Mouse (Mus musculus) myocyte (in vitro differentiated cells): ENCODE results near the gene Mycl.

Experiments used
- CEBPB ChIP-seq: IDR thresholded peaks from 2 replicates; pipeline ENCODE4 v1.6.1; 2011; ENCODE audit warnings: mild to moderate bottlenecking, moderate library complexity; ENCODE audit not compliant: poor library complexity, insufficient read depth, severe bottlenecking
- E2F4 ChIP-seq: IDR thresholded peaks from one replicate; pipeline ENCODE4 v1.6.1; 2011; ENCODE audit warnings: mild to moderate bottlenecking, control low read depth, moderate library complexity; ENCODE audit not compliant: insufficient read depth
- MYOD1 ChIP-seq, 3 experiments: IDR thresholded peaks; one replicate each; pipeline ENCODE4 v1.6.1; 2011; ENCODE audit warnings: control low read depth in 2 of 3, low read depth in 2 of 3, mild to moderate bottlenecking in 2 of 3, moderate library complexity in 1 of 3; ENCODE audit not compliant: insufficient read length in 2 of 3, control insufficient read depth in 1 of 3
- POLR2A ChIP-seq: IDR thresholded peaks from one replicate; pipeline ENCODE4 v1.6.1; 2011; ENCODE audit warnings: low read depth, mild to moderate bottlenecking, control low read depth, moderate library complexity; ENCODE audit not compliant: insufficient read length
- USF1 ChIP-seq: IDR thresholded peaks from one replicate; pipeline ENCODE4 v1.6.1; 2011; ENCODE audit warnings: low read depth, mild to moderate bottlenecking, control low read depth, moderate library complexity

DNA sequence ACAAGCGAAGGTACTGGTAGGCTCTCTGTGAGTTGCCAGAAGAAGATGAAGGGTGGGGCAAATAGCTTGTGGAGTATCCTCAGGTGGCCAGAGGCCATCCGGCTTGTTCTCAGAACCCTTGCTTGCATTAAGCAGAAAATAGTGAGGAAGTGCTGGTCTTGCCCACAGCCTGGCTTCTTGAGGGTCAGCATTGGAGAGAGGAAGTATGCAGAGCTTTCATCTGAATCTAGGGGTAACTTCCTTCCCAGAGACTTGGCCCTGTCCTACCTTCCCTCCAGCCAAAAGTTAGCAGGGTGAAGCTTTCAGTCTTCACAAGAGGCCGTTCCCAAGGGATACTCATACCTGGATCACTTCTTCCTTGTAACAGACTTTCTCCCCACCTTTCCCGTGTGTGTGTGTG is 23.8 kb upstream of the Mycl start:
- TF ChIP-seq POLR2A: no peak
- no peak for TF ChIP-seq E2F4
- TF ChIP-seq USF1: no peak
- no peak for TF ChIP-seq MYOD1 (IDR thresholded peaks at IDR 0.05; ENCODE audit: control insufficient read depth in 1 of 3, insufficient read length in 2 of 3, low read depth in 2 of 3)
- no peak for TF ChIP-seq CEBPB
